Mouse (Mus musculus) adrenal gland, adult 8-10 months (tissue): ENCODE measurements at regions not wholly inside any gene's neighbourhood (a gene's known extent, or its start where the extent isn't known, plus 50 kb on each side); places are given as distances from the start of the nearest gene placed in this dataset.
"Not testable (repeated sequence)": the region's sequence is repeated elsewhere in the genome, so short reads cannot be mapped to it uniquely, and the experiment has no call there.

Experiments used
- DNase-seq: peaks from one replicate; pipeline ENCODE4 v3.0.0; 2022

DNA sequence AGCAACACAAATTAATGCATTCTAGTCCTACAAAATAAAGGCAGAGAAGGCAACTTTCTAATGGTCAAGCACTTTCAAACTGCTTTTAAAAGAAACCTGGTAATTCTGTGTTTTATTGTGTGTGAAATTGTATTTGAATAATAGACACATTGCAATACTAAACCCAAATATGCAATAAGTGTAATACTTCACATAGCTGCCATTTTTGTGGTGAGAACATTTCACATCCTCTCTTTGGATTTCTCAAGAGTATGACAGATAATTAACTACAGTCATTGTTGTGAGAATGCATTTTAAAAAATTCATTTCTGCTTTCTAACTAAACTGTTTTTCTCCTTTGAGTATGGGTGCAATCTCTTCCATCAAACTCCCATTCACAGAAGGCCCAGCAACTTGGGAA is 256.4 kb downstream of the Sema3d start:
- no peak for DNase-seq

DNA sequence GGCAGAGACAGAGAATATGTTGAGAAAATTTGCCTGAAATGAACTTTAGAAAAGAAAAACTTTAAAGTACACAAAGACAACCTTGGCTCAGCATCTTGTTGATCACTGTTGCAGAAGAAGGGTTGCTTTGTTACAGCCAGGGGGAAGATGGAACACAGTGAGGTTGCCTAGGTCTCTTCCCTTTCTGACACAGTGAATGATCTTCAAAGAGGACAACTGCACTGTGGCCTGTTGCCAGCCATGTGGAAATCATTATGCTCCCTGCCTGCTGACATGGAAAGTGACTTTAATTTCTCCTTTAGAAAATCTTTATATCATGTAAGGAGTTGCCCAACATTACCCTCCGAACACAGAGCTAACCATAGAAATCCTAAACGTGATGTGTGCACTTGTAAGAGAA is 263.1 kb downstream of the Sema3d start:
- DNase-seq, result no peak

DNA sequence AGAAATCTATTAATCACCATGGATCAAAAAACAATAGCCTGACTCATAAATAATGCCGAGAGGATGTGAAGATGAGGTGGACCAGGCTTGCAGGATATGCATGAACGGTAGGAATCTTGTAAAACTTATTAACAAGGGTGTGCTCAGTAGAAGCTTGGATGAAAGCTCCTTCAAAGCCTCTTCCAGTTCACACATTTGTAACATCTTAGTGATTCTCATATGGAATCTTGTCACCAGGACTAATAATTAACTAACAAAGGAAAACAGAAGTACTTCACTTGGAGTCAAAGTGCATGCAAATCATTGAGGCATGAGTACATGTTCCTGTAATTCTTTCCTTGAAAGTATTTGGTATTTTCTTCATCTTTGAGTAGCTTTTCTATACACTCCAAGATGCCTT is 290.5 kb downstream of the Sema3d start:
- no peak for DNase-seq

DNA sequence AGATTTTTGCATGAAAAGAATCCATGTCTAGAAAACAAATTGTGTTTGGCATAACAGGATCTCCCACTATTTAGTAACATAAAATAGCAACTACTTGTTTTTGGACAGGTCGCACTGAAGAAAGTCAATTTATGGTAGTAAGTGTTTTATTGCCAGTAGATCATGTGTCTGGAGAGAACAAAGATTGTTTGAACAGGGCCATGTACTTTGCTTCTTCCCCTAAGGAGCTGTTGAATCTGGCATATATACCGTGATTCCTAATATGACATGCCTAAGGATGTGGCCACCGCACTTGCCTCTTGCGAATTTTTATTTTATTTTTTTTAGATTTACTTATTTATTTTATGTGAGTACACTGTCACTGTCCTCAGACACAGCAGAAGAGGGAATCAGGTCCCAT is 290.9 kb downstream of the Sema3d start:
- no peak for DNase-seq

DNA sequence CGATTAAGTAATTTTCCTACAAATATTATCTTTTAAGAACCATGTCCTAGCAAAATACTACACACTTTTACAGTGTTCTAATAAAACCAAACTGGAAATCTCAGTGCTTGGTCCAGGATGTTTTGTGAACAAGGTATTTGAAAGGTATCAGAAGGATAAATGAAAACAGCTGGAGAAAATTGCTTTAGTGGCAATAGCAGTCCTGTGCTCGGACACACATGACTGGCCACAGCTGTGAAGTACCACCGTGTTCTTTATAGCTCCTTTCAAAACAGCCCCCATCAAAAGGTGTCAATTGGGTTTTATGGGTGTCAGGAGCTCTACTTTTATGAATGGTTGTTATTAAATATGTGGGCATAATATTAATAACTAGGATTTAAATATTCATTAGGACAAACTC is 293.5 kb downstream of the Sema3d start:
- no peak for DNase-seq

DNA sequence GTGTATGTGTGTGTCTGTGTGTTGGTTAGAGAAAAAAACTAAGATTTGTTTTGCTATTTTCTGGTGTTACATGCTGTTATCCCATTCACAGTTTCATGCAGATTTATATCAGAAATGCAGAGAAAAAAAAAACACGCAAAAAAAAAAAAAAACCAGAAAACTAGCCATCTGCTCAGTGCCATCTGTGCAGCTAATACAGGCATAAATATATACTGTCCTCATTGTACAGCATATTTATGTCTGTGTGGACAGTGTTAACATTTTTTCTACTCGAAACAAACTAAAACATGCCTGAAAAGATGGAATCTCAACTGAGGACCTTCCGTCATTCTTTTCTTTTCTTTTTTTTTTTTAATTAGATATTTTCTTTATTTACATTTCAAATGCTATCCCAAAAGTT is 331.7 kb downstream of the Sema3d start:
- DNase-seq, result no peak

DNA sequence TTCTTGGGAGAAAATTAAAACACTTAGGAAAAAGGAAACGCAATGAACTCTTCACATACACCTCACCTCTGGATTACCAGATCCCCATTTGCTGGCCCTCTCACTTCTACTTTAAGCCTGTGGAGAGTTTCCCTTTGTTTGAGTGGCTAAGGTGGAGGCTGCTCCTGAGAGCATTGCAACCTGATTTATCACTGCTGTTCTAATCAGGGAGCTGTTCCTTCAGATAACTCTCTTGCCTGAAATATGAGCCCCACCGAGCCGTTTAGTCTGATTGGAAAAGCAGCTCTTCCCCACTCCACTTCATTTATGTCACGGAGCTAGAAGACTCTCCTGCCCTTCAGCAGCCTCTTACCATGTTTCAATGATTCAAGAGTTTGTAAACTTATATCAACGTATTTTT is 368.3 kb downstream of the Sema3d start:
- DNase-seq, result no peak

DNA sequence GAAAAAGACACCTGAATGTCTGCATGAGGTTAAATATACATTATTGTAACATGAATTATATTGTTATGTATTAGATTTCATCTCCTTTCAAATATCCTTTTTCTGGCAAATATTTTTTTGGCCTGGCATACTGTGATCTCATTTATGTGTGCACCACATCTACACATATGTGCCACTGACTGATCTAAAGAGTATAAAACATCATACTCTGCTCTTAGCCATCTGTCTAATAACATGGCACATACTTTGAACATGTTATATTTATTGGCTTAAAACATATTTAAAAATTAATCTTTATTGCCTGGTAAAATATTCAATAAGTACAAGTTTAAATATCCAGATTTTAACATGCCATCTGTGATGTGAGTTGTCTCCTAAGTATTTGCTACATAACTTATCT is 365.6 kb upstream of the Sema3a start:
- no peak for DNase-seq

DNA sequence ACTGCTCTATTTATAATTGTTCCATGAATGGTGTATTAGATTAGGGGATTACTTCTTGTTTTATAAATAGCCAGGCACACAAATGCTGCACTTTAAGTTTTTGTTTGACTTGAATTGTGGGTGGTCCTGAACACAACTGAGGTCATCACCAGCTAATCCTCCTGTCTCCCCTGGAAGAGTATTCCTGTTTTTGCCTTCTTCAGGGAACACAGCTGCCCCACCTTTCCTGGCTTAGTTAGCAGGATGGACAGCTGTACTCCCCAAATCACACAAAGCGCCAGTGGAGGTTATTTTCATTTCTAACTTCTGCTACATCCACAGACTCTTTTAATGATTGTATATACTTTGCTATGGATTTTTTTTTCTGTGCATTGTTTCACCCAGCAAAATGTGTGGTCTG is 357.8 kb upstream of the Sema3a start:
- DNase-seq, result no peak

DNA sequence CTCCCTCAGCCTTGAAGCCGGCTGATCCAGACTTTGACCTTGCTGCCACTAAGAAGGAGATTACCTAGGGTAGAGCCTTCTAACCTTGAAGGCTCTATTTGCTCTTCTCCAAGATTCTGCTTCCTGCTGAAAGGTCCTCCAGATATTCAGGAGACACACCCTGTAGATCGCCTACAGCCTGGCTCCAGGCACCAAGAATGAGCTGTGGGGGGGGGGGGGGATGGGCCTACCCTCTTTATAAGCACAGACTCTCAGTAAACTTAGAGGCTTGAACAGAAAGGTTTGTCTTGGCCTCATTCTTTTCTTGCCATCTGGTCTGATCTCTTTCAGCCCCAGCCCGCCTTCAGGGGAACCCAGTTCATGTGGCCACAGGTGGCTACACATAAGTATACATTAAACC is 342.5 kb upstream of the Sema3a start:
- DNase-seq, result no peak

DNA sequence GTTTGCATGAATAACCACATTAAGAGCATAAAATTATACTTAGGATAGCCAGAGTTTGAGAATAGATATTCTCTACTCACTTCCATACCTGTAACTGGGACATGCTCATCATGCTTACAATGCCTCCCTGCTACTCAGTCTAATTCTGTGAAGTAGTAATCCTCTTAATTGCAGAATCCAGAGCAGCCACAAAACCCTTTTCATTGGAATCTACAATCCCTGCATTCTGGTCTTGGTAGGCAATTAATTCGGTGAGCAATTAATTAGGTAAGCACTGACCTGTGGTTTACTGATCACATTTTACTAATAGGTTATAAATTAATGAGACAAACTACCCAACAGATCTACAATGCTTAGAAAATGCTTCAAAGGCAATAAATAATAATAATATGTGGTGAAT is 316.5 kb upstream of the Sema3a start:
- no peak for DNase-seq

DNA sequence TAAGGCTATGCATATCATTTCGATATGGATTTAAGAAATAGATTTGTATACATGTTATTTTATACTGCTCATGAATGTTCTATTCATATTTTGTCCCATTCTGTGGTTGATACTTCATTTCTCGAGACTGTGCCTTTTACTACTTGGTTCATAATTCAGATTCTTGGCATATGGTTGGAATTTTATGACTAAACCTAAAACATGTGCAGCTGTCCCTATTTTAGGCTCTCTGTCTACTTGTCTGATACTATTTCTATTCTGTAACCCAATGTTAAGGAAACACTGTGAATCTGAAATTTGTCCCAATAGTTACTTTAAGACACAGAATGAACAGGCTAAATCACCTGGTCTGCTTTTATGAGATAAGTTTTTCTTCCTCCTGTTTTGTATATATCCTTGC is 315.3 kb upstream of the Sema3a start:
- DNase-seq, result no peak

DNA sequence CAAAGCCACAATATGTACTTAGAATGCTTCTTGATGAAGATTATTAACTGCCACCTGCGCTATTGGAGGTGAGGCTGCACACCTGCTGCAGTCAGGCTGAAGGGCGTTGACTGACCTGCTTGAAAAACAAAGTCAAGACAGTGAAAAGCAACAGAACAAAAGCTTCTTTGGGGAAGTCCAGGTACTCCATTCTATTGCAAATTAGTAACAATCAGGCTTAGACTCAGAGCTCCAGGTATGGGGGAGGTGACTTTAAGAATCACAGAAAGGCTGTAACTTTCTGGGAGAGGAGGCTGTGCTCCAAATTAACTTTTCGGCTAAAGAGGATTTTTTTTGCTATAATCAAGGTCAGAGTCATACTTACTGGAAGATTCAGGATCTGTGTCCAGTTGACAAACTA is 278.0 kb upstream of the Sema3a start:
- not testable (repeated sequence) for DNase-seq

DNA sequence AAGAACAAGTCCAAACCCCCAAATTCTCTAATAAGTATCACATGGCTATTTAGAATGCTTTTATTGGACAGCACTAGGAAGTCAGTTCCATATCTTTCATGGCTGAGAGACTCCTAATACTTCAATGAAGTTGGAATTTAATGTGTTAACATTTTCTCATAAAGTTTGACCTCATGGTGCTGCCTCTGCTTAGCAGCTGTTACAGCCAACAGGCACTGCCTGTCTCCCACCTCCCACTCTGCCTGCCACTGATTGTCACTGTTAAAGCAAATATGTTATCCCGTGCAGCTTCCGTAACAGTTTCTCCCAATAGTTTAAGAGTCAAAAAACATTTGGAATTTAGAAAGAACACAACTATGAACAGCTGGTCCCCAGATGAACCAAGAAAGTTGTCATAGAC is 268.3 kb upstream of the Sema3a start:
- DNase-seq, result no peak

DNA sequence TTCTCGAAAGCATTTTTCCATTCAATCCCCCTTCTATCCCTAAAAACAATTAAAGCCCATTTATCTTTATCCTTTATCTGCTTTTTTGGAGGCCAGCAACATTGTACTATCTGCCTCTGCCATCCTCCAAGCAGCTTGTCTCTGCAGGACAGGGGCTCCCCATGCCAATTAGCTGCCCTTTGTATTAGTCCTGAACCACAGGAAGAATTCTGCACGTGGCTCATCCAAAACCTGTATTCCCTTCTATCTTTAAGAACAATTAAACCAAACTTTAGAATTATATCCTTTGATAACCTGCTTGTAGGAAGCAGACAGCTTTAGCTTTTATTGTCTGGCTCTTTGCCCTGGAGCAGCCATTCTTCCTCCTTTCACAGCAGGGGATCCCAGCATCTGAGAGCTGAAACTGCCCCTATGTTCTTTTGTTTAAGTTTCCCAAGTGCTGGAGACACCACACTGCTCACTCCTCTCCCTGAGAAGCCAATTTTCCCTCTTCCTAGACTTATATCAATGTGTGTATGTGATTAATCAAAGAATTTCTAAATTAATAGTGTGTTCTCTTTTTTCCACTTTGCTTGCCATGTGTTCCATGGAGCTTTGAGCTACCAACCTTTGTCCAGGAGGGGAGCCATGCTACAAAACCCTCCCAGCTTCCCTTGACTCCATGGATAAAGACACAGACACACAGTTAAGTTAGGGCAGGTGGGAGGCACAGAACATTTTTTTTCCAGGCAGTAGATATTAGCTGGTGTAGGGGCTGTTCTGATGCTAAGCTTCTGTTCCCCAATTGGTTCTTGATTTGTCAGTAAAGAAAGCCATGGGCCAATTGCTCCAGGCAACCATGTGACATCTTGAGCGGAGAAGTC is 256.6 kb upstream of the Sema3a start:
- DNase-seq, result no peak

DNA sequence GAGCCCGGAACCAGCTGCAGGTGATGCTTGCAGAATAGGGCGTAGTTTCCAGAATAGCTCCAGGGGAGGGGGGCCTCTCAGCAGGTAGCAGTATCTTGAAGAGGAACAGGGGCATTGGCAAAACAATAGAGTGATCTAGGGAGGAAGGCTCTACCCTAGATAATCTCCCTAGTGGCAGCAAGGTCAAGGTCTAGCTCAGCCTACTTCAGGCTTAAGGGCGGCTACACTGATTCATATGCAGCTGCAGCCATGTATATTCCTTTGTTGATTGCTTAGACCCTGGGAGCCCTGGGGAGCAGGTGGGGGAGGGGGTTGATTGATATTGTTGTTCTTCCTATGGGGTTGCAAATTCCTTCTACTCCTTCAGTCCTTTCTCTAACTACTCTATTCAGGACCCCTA is 252.3 kb upstream of the Sema3a start:
- DNase-seq, result no peak

DNA sequence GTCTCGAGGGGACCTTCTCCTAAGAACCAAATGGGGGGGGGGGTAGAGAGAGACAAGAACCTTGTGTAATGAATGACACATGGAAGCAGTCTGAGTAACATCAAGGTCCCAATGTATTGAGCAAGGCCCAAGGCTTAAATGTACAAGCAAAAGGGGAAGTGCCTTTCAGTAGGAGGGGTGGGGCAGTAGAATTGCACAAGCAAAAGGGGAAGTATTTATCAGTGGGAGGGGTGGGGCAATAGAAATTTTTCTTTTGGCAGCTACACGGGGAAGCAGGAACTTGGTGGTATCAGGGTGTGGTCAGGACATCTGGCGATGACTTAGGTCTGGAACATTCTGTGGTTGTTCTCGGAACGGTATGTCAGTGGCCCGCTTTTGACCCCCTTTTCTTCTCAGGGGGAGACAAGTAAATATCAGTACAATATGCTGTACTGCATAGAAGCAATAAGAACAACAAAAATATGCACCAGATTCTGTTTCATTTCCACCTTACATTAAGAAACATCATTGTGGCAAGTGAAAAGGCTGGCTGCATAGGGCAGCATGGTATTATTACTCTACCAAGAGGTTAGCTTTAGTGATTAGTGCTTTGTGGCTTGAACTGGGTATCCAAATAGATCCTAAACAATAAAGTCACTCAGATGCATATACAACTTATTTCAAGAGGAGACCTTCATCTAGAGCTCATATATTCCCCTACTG is 247.5 kb upstream of the Sema3a start:
- no peak for DNase-seq

DNA sequence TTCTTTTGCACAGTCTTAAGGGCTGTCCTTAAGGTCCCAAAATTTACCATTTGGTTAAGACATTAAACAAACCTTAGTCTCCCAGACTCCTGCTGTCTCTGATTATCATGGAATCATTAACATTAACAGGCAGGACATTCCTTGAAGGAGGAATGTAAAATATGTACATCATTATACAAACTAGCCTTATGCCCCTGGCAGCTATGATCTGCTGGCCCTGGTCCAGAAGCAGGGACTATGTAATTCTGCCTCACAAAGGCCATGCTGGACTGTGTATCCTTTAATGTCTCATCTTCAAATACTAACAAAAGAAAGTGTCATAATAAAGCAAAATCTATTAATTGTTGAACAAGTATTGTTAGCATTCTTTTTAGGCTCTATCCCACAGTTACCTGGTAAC is 232.9 kb upstream of the Sema3a start:
- DNase-seq, result no peak

DNA sequence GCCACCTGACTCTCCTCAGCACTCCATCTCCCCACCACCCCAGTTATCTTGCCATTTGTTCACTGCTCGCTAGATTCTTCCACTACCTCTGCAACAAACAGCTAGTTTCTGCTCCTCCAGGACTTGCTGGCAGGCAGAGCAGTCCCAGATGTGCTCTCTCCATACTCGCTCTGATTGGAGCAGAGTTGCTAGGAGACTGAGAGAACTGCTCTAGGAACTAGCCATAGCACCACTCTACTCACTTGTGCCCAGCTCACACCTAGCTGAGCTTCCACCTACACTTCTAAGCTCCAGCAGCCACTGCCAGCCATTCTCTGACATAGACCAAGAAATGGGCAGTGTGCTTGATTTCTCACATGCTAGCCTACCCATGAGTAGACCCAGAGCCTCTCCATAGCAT is 230.6 kb upstream of the Sema3a start:
- no peak for DNase-seq

DNA sequence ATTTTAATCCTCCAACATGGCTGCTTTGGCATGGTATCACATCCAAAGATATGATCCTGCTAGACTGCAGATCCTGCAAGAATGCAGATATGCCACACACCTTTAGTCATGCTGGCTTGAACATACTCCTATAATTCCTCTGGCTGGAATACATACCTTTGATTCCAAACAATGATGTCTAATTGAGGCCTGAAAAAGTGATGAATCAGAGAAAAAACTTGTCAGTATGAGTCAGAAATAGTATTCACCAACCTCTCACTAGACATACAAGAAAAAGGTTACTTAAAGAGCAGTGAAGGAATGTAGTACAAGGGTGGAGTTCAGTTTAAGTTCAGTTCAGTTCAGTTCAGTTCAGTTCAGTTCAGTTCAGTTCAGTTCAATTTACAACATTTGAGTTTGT is 214.5 kb upstream of the Sema3a start:
- DNase-seq, result no peak

DNA sequence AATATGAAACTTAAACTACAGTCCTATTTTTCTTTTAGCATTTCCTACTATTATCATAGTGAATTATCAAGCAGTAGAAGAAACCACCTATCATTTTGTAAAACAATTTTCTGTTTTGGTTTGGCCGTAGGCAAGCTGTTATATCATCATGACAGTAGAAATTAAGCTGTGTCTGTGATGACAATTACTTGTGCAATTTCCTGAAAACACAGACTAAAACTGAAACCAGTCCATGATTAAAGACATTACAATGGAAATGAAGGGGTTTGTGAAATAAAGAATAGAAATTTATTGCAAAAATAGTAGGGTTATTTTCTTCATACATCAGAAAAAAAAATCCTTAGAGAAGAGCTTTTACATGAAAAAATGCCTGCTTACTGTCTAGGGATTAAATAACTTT is 210.8 kb upstream of the Sema3a start:
- no peak for DNase-seq

DNA sequence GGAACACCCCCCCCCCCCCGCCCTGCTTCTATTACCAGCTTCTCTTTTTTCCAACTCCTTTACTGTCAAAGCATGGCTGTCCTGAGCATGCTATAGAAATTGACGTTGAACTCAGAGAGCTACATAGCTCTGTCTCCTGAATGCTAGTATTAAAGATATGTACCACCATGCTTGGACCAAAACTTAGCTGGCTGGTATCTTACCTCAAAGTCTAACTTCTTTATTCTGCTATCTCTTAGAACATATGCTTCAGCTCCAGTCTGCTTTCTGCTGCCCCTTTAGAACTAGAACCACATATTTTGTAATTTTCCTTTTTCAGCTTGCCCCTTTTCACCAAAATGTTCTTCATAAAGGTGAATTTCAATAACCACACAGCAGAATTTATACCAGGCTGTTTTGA is 205.9 kb upstream of the Sema3a start:
- no peak for DNase-seq

DNA sequence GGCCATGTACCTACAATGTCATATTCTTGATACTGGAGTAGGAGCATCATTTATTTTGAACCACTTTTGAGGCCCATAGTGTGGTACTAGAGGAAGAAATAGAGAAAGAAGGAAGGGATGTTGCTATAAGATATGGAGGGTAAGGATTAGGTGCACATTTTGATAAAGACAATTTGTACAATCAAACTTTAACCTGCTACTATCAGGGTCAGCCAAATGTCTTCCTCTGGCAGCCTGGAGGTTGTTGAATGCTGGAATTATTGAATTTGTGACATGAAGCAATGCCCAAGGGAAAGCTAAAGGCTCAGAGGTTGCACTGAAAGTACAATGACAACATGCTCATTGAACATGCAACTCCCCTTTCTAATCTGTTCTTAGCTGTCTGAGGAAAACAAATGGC is 202.3 kb upstream of the Sema3a start:
- no peak for DNase-seq

DNA sequence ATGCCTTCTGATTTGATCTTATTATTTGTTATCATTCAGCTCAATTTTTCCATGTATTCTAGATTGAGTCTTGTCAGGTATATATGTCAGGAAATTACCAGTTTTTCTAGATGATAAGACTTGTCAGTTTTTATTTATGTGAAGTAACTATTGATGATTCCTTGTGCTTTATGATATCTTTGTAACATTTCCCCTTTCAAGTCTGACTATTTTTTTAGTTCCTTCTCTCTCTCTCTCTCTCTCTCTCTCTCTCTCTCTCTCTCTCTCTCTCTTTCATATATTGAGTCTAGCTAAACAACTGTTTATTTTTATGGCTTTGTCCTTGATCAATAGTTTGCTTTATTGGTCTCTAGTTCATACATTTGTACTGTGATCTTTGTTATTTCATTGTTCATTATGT is 199.7 kb upstream of the Sema3a start:
- no peak for DNase-seq
